Comparison of ENCODE assay signal across 8 mouse cellular contexts in genomic region chr4:120731030-120731644, GRCm38 (mm10). TPM values are rescaled to one million over a fixed set of nuclear protein-coding genes. Genes with fewer than 3 reads are reported as not detected.
A peak's percentile ranks its signal among the peaks of the same experiment; 100 is the strongest.
DNase-seq lines count a peak whose midpoint lies in the region; ATAC-seq lines count a peak whose summit lies in the region.

No protein-coding gene starts in this region.

- 1% methylated on average over 40 of the region's 40 CpGs for WGBS in lung, embryonic 15.5 days

- peaks cover 34% of the 10 kb centered on the region for H3K4me1 ChIP-seq in lung, embryonic 15.5 days

- peak overlapping the region; percentile 91 for H3K4me2 ChIP-seq in lung, embryonic 15.5 days

- peak overlapping the region; percentile 45 for H3K4me3 ChIP-seq in lung, embryonic 15.5 days

- DNase-seq in 416B (ENCODE audit: low read depth) (peak; percentile 70), ZHBTc4 (ENCODE audit: low read depth, low spot score) (peak; percentile 84)
- DNase-seq in embryo, embryonic 10.5 days (ENCODE audit: low spot score): peak; percentile 89
- DNase-seq in heart, adult 18-20 months: peak; percentile 48 to 79
- peak; percentile 52 for DNase-seq in kidney, adult 11 months
- peak; percentile 24 for DNase-seq in ovary, postnatal 10 days (ENCODE audit: low spot score)
- peak; percentile 56 for DNase-seq in urinary bladder, postnatal 25 days (ENCODE audit: low spot score)

- peak overlapping the region; percentile 42 for H3K9ac ChIP-seq in lung, embryonic 15.5 days

- H3K27me3 ChIP-seq in lung, embryonic 15.5 days: peaks cover 7% of the 10 kb centered on the region; the same call in 1 of the 2 replicates

- peak; percentile 78; the same call in 1 of the 2 replicates for ATAC-seq in lung, embryonic 15.5 days (ENCODE audit: borderline replicate concordance, extremely low read depth, low FRiP score, low TSS enrichment)

- no peaks in the 10 kb centered on the region for H3K36me3 ChIP-seq in lung, embryonic 15.5 days

- no peak overlapping the region for H3K27ac ChIP-seq in lung, embryonic 15.5 days

- no peaks in the 10 kb centered on the region for H3K9me3 ChIP-seq in lung, embryonic 15.5 days

RNA-seq across cellular contexts. Expression of gene Kcnq4, which starts 17.3 kb away (rescaled TPM):
- 1 to 10 TPM; 1.5 to 1.9 TPM for total RNA-seq in heart, adult 18-20 months (2021)
- polyA plus RNA-seq in lung, embryonic 15.5 days (2015; fragmentation: Nextera tagmentation; extraction: Ambion mirVana): 4.4 and 4.9 TPM in 2 replicates

Comparison
In these comparisons a context has a peak if more than half of its experiments do, and no peak if none do; other contexts are left out.
1. DNase-seq: peak in every context shown above with its lines; median percentile 89 in embryo, embryonic 10.5 days; 84 in ZHBTc4; 70 in 416B; 64 in heart, adult 18-20 months; 56 in urinary bladder, postnatal 25 days; 52 in kidney, adult 11 months; 24 in ovary, postnatal 10 days.